Mouse (Mus musculus): ENCODE data around the gene Dcbld1. TPM values are rescaled to one million over a fixed set of nuclear protein-coding genes. Genes with fewer than 3 reads are reported as not detected.
"Not testable (repeated sequence)": the region's sequence is repeated elsewhere in the genome, so short reads cannot be mapped to it uniquely, and the experiment has no call there.

Dcbld1 gene
- total RNA-seq, 4 experiments from 2014 or later: 6.8 to 8.2 (median 7.7) TPM

- DNase-seq (ENCODE audit: low spot score in 2 of 2): no peak
Measured at GRCm38 (mm10) chr10:52302271-52302670, 68.9 kb downstream of the Dcbld1 start.

- no peak for DNase-seq (ENCODE audit: low spot score in 2 of 2)
Measured at GRCm38 (mm10) chr10:52304574-52304973, 71.2 kb downstream of the Dcbld1 start.

GRCm38 (mm10) chr10:52309196-52309595 lies 75.8 kb downstream of the Dcbld1 start:
- no peak for DNase-seq (ENCODE audit: low spot score in 2 of 2)

GRCm38 (mm10) chr10:52319506-52320286 lies 86.3 kb downstream of the Dcbld1 start:
- DNase-seq (ENCODE audit: low spot score in 2 of 2): no peak

GRCm38 (mm10) chr10:52321918-52322317 lies 88.5 kb downstream of the Dcbld1 start:
- DNase-seq (ENCODE audit: low spot score in 2 of 2): no peak

- DNase-seq (ENCODE audit: low spot score in 2 of 2): no peak
Measured at GRCm38 (mm10) chr10:52331007-52331406, 97.6 kb downstream of the Dcbld1 start.

GRCm38 (mm10) chr10:52343324-52343723 lies 109.9 kb downstream of the Dcbld1 start:
- not testable (repeated sequence) for DNase-seq (ENCODE audit: low spot score in 2 of 2)

- DNase-seq (ENCODE audit: low spot score in 2 of 2): no peak
Measured at GRCm38 (mm10) chr10:52353184-52353583, 119.8 kb downstream of the Dcbld1 start.

- DNase-seq (ENCODE audit: low spot score in 2 of 2): no peak
Measured at GRCm38 (mm10) chr10:52358467-52358866, 125.0 kb downstream of the Dcbld1 start, which contains the start of gene Gm26741. Gm26741 (plus strand) TSS chr10:52358767.

- DNase-seq (ENCODE audit: low spot score in 2 of 2): no peak
Measured at GRCm38 (mm10) chr10:52360241-52360735, 126.9 kb downstream of the Dcbld1 start.

GRCm38 (mm10) chr10:52360862-52361609 lies 127.6 kb downstream of the Dcbld1 start:
- no peak for DNase-seq (ENCODE audit: low spot score in 2 of 2)

GRCm38 (mm10) chr10:52368376-52368775 lies 135.0 kb downstream of the Dcbld1 start:
- DNase-seq (ENCODE audit: low spot score in 2 of 2): no peak

Other genes with a start within 250 kb of the Dcbld1 start
- gene Vgll2, start 211.1 kb upstream of the Dcbld1 start, total RNA-seq (2022): under 1 TPM in 2 of 4 experiments, not detected in 2; 0.20 to 0.25 TPM
- under 1 TPM in 1 of 4 experiments, not detected in 3; 0.05 TPM for gene Ros1, start 38.4 kb upstream of the Dcbld1 start, total RNA-seq (2022)
- gene Gm26741, start 125.1 kb downstream of the Dcbld1 start, total RNA-seq (2022): not detected
- gene Gopc, start 148.5 kb downstream of the Dcbld1 start, total RNA-seq (2022): 10 to 100 TPM; 35.3 to 40.5 (median 39.4) TPM
- not detected for gene Nepn, start 155.4 kb downstream of the Dcbld1 start, total RNA-seq (2022)
- gene Nus1, start 183.9 kb downstream of the Dcbld1 start, total RNA-seq (2022): 10 to 100 TPM; 55.9 to 75.5 (median 64.1) TPM

Data from layer of hippocampus, adult 8-10 months (tissue).